ENCODE assay signal across 9 mouse cellular contexts in the genomic region with DNA sequence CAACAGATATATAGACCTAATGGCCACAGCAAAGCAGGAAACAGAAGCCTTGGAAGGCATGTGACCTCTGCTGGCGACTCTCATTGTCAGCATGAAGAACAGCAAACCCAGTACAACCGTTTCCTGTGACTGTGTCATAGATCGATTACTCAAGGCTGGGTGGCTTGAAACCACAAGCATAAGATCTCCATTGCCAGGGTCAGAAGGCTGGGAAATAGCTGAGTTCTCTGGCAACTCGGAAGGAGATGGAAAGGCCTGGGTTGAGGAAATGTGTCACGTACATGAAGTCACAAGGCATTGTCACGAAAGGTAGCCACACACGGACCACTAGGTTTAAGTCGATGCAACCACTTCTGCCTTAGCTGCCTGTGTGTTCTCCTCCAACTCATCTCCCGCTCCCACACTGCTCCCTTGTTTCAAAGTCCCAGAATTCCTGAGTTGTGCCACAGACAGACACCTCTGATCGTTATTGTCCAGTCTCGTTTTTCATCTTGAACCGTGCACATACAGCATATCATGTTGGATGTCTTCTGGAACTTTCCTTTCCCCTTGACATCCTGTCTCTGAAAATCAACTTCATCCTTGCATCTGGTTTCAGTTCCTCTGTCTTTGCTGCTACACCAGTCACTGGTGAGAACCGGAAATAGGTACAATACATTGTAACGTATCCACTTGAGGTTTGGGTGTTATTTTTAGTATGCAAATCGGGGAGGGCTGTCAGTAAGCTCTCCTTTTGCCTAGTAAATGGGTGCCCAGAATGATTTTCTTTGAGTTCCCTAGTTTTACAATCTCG. TPM values are rescaled to one million over a fixed set of nuclear protein-coding genes. Genes with fewer than 3 reads are reported as not detected.
DNase-seq lines count a peak whose midpoint lies in the region; ATAC-seq lines count a peak whose summit lies in the region.
"Had no signal": no experiment of that assay in that cellular context is flagged by ENCODE, and none has a peak within 500 bp of the region (broad histone marks: within the 10 kb centered on the region; RNA-seq: fewer than 3 reads in every experiment).

No protein-coding gene starts in this region.

- H3K27ac ChIP-seq in heart, embryonic 16.5 days (ENCODE audit: low read length): peak overlapping the region; percentile 79
- no peak overlapping the region for H3K27ac ChIP-seq in forebrain, embryonic 14.5 days (ENCODE audit: low read depth, low read length)

- DNase-seq in adrenal gland, adult (ENCODE audit: inconsistent age in 2 of 2, low spot score in 1 of 2): peak; percentile 28 to 45
- no peak for DNase-seq in adrenal gland, postnatal 10 days
- peak; percentile 40 for DNase-seq in 3134 (ENCODE audit: extremely low read depth, insufficient read length, low spot score)
- DNase-seq in layer of hippocampus, adult 9-11 months: no peak
- no peak for DNase-seq in forebrain, embryonic 14.5 days (ENCODE audit: low spot score)
- no peak for DNase-seq in right cerebral cortex, postnatal 36 days (ENCODE audit: low spot score in 2 of 2)
- DNase-seq: embryo, embryonic 11 days had no signal

- peak overlapping the region; percentile 17; the same call in 1 of the 2 replicates for H3K4me2 ChIP-seq in heart, embryonic 16.5 days (ENCODE audit: low read depth, low read length)
- H3K4me2 ChIP-seq in forebrain, embryonic 14.5 days (ENCODE audit: low read length): no peak overlapping the region

- H3K4me1 ChIP-seq in heart, embryonic 16.5 days (ENCODE audit: control insufficient read depth, insufficient read depth, low read length): peaks cover 16% of the 10 kb centered on the region
- H3K4me1 ChIP-seq in forebrain, embryonic 14.5 days (ENCODE audit: control insufficient read depth, insufficient read depth, low read length): 0 out of 2 replicates have a peak, but pooled peaks cover 3% of the 10 kb centered on the region

- 52% methylated on average over 16 of the region's 16 CpGs for WGBS in heart, embryonic 16.5 days
- WGBS in forebrain, embryonic 14.5 days: 87% methylated on average over 16 of the region's 16 CpGs

- no peaks in the 10 kb centered on the region for H3K36me3 ChIP-seq in heart, embryonic 16.5 days (ENCODE audit: control insufficient read depth, insufficient read depth)
- no peaks in the 10 kb centered on the region for H3K36me3 ChIP-seq in forebrain, embryonic 14.5 days (ENCODE audit: control insufficient read depth, insufficient read depth, low read length)

- H3K27me3 ChIP-seq in heart, embryonic 16.5 days (ENCODE audit: control insufficient read depth, insufficient read depth, low read length): no peaks in the 10 kb centered on the region
- H3K27me3 ChIP-seq in forebrain, embryonic 14.5 days (replicated peaks; ENCODE audit: control insufficient read depth, insufficient read depth, low read length): no peaks in the 10 kb centered on the region

- ATAC-seq in heart, embryonic 16.5 days (replicated peaks; ENCODE audit: extremely low read depth, insufficient read depth, low FRiP score): 0 out of 2 replicates have a peak, but pooled peaks have one; percentile 45
- ATAC-seq in megakaryocyte-erythroid progenitor cell, adult 5-6 weeks (replicated peaks; ENCODE audit: low FRiP score, low TSS enrichment, poor library complexity, severe bottlenecking): 0 out of 2 replicates have a peak, but pooled peaks have one; percentile 45
- no peak for ATAC-seq in forebrain, embryonic 14.5 days

- H3K9ac ChIP-seq in heart, embryonic 16.5 days (ENCODE audit: low read length): no peak overlapping the region
- H3K9ac ChIP-seq in forebrain, embryonic 14.5 days (ENCODE audit: low read length): no peak overlapping the region

- H3K4me3 ChIP-seq in heart, embryonic 16.5 days (ENCODE audit: low read length): no peak overlapping the region
- H3K4me3 ChIP-seq in forebrain, embryonic 14.5 days (ENCODE audit: low read depth, low read length): no peak overlapping the region

- H3K9me3 ChIP-seq in heart, embryonic 16.5 days (replicated peaks; ENCODE audit: control insufficient read depth, low read length): peaks cover 1% of the 10 kb centered on the region; the same call in 1 of the 2 replicates
- H3K9me3 ChIP-seq in forebrain, embryonic 14.5 days (replicated peaks; ENCODE audit: control insufficient read depth, low read length): no peaks in the 10 kb centered on the region

RNA-seq across cellular contexts. Expression of a gene that starts 32.7 kb away (rescaled TPM):
- total RNA-seq in adrenal gland, postnatal 10 days (2021): 10 to 100 TPM; 15.1 to 16.5 TPM
- 28.6 and 30.9 TPM in 2 replicates for polyA plus RNA-seq in heart, embryonic 16.5 days (2015; fragmentation: Nextera tagmentation; extraction: Ambion mirVana)
- total RNA-seq in megakaryocyte-erythroid progenitor cell, adult 5-6 weeks (2014; fragmentation: Nextera tagmentation): 8.4 and 13.4 TPM in 2 replicates
- total RNA-seq in megakaryocyte-erythroid progenitor cell, adult 5-6 weeks (2017): 12.5 and 18.7 TPM in 2 replicates
- polyA plus RNA-seq in forebrain, embryonic 14.5 days (2014; fragmentation: Nextera tagmentation; extraction: Ambion mirVana): 5.0 and 6.1 TPM in 2 replicates

Comparison
In these comparisons a context has a peak if more than half of its experiments do, and no peak if none do; other contexts are left out.
1. DNase-seq: peak in adrenal gland, adult (2 of 2) and 3134 (single experiment); none in adrenal gland, postnatal 10 days (single experiment), layer of hippocampus, adult 9-11 months (single experiment), forebrain, embryonic 14.5 days (single experiment) and right cerebral cortex, postnatal 36 days (0 of 2).